Mouse (Mus musculus): ENCODE data around the gene Cyp2j8. TPM values are rescaled to one million over a fixed set of nuclear protein-coding genes. Genes with fewer than 3 reads are reported as not detected.
"Not testable (repeated sequence)": the region's sequence is repeated elsewhere in the genome, so short reads cannot be mapped to it uniquely, and the experiment has no call there.

Gene Cyp2j8
- total and polyA plus RNA-seq, 2 experiments = 0.18 TPM; not detected in 1

GRCm38 (mm10) chr4:96510083-96510482 lies 2.9 kb upstream of the Cyp2j8 start:
- Histone ChIP-seq H3K27ac (replicated peaks; ENCODE audit: insufficient read depth, low read depth, low read length) (no peak overlapping the region), H3K27me3 (ENCODE audit: control insufficient read depth, insufficient read depth, low read length) (no peaks in the 10 kb centered on the region), H3K9ac (ENCODE audit: low read depth, low read length) (no peak overlapping the region), H3K36me3 (ENCODE audit: control insufficient read depth, insufficient read depth, low read length) (no peaks in the 10 kb centered on the region), H3K4me3 (ENCODE audit: insufficient read depth, low read depth, low read length) (no peak overlapping the region), H3K4me1 (ENCODE audit: control insufficient read depth, insufficient read depth, low read length) (no peaks in the 10 kb centered on the region), H3K79me2 (ENCODE audit: control insufficient read depth, insufficient read depth, low read length) (no peaks in the 10 kb centered on the region)
- 86% methylated on average over 3 of the region's 3 CpGs for WGBS
- TF ChIP-seq CTCF (IDR thresholded peaks at IDR 0.05; ENCODE audit: low read depth, low read length) = no peak
- TF ChIP-seq POLR2A (IDR thresholded peaks at IDR 0.05; ENCODE audit: extremely low read depth, insufficient read depth, low read length) = no peak
- no peak for DNase-seq (ENCODE audit: extremely low read depth, low read depth, low spot score)

DNA sequence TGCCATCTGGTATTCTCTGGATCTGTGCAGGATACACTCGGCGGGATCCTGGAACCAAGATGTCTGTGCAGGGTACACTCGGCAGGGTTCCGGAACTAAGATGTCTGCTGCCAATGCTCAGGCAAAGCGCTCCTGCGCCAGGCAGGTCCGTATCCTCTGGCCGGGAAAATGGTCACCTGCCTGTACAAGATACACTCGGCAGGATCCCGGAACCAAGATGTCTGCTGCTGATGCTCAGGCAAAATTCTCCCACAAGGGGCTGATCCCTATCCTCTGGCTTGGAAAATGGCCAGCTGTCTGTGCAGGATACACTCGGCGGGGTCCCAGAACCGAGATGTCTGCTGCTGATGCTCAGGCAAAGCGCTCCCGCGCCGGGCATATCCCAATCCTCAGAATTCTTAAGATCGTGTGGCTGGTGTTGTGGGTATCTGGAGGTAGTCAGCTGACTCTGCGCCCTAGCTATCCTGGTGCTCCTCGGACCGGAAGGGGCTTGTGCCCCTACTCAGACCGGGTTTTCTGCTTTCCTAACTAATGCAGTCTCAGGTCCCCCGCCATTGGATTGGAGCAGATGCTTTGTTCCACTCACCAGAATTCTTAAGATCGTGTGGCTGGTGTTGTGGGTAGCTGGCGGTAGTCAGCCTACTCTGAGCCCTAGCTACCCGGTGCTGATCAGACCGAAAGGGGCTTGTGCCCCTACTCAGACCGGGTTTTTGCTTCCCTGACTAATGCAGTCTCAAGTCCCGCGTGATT lies 43.7 kb downstream of the Cyp2j8 start:
- H3K27me3 ChIP-seq (ENCODE audit: control insufficient read depth, insufficient read depth, low read length); H3K79me2 ChIP-seq (ENCODE audit: control insufficient read depth, insufficient read depth, low read length); H3K4me3 ChIP-seq (ENCODE audit: insufficient read depth, low read depth, low read length); H3K27ac ChIP-seq (replicated peaks; ENCODE audit: insufficient read depth, low read depth, low read length); DNase-seq (ENCODE audit: extremely low read depth, low read depth, low spot score); H3K9ac ChIP-seq (ENCODE audit: low read depth, low read length); H3K36me3 ChIP-seq (ENCODE audit: control insufficient read depth, insufficient read depth, low read length); H3K4me1 ChIP-seq (ENCODE audit: control insufficient read depth, insufficient read depth, low read length): not testable (repeated sequence)
- 74% methylated on average over 30 of the region's 30 CpGs for WGBS

Other genes with a start within 250 kb of the Cyp2j8 start
- not detected in 2 replicates for gene Cyp2j11, start 158.7 kb downstream of the Cyp2j8 start, total RNA-seq (2014; rRNA removed)
- not detected in 2 replicates for gene Cyp2j11, start 158.7 kb downstream of the Cyp2j8 start, polyA plus RNA-seq (2012; rRNA removed)
- gene Cyp2j6, start 46.3 kb upstream of the Cyp2j8 start, total RNA-seq (2014; rRNA removed) = 34.4 and 56.9 TPM in 2 replicates
- 13.5 and 14.0 TPM in 2 replicates for gene Cyp2j6, start 46.3 kb upstream of the Cyp2j8 start, polyA plus RNA-seq (2012; rRNA removed)
- gene Cyp2j9, start 84.2 kb upstream of the Cyp2j8 start, total RNA-seq (2014; rRNA removed) = 8.4 and 9.1 TPM in 2 replicates
- 3.5 and 6.0 TPM in 2 replicates for gene Cyp2j9, start 84.2 kb upstream of the Cyp2j8 start, polyA plus RNA-seq (2012; rRNA removed)
- 677 and 909 TPM in 2 replicates for gene Cyp2j5, start 156.8 kb upstream of the Cyp2j8 start, total RNA-seq (2014; rRNA removed)
- 128 and 170 TPM in 2 replicates for gene Cyp2j5, start 156.8 kb upstream of the Cyp2j8 start, polyA plus RNA-seq (2012; rRNA removed)